Mouse (Mus musculus): ENCODE results near the gene Spryd3. TPM values are rescaled to one million over a fixed set of nuclear protein-coding genes. Genes with fewer than 3 reads are reported as not detected.
"Not testable (repeated sequence)": the region's sequence is repeated elsewhere in the genome, so short reads cannot be mapped to it uniquely, and the experiment has no call there.

Gene Spryd3
- polyA plus RNA-seq, 1 experiment from 2014 or later: 11.1 TPM

DNA sequence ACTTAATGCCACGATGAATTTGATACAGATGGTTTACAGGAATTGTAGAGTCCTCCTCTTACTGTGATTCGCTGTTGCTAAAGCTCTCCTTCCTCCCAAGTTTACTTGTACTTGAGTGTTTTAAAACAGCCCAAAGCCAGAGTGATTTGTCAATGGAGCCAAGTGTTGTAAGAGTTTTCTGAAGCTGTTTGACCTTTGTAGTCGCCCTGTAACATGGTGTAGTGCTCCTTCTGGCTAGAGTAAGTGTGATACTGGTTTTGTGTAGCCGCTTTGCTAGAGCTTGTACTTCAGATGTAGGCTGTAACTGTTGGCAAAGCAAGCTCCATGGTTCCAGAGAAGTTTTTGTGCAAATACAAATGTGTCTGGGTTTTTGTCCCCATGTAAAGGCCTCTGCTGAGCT, 43.8 kb downstream of the Spryd3 start:
- no peak for ATAC-seq (replicated peaks; ENCODE audit: insufficient number of reproducible peaks, low FRiP score, low TSS enrichment)
- 86% methylated on average over 4 of the region's 4 CpGs for WGBS (ENCODE audit: insufficient replicate concordance)

DNA sequence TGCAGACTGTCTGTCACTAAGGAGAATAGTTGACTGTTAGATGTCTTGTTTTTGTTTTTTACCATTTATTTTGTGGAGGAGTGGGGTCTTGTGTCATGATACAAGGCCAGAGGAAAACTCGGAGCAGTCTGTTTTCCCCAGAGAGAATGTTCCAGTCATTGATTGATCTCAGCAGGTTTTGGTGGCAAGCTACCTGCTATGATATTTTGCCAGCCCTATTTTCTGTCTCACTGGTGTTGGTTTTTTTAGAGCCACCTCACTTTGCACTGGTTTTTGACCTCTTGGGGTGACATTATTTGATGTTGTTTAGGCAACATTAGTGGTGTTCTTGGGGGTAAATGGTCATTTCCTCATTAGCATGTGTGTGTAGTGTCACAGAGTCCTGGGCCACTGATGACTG, 44.3 kb downstream of the Spryd3 start:
- H3K9me3 ChIP-seq (replicated peaks; ENCODE audit: control insufficient read depth, low read length): no peaks in the 10 kb centered on the region
- H3K4me3 ChIP-seq (ENCODE audit: low read depth, low read length): no peak overlapping the region
- 0 out of 2 replicates have a peak, but pooled peaks cover 2% of the 10 kb centered on the region for H3K4me1 ChIP-seq (ENCODE audit: control insufficient read depth, insufficient read depth, low read length)
- no peak overlapping the region for H3K27ac ChIP-seq (ENCODE audit: low read depth, low read length)
- ATAC-seq (replicated peaks; ENCODE audit: insufficient number of reproducible peaks, low FRiP score, low TSS enrichment): no peak
- 77% methylated on average over 1 of the region's 1 CpGs for WGBS (ENCODE audit: insufficient replicate concordance)
- no peak overlapping the region for H3K4me2 ChIP-seq
- no peak overlapping the region for H3K9ac ChIP-seq (ENCODE audit: low read depth, low read length)
- peaks cover 80% of the 10 kb centered on the region for H3K36me3 ChIP-seq (ENCODE audit: control insufficient read depth, insufficient read depth, low read length)
- no peaks in the 10 kb centered on the region for H3K27me3 ChIP-seq (ENCODE audit: control insufficient read depth, insufficient read depth, low read length)

More for the DNA sequence above, 43.8 kb downstream of the Spryd3 start:
- Histone ChIP-seq H3K9me3 (replicated peaks; ENCODE audit: control insufficient read depth, low read length) (no peaks in the 10 kb centered on the region), H3K27ac (ENCODE audit: low read depth, low read length) (no peak overlapping the region), H3K4me3 (ENCODE audit: low read depth, low read length) (no peak overlapping the region), H3K36me3 (ENCODE audit: control insufficient read depth, insufficient read depth, low read length) (peaks cover 77% of the 10 kb centered on the region), H3K27me3 (ENCODE audit: control insufficient read depth, insufficient read depth, low read length) (no peaks in the 10 kb centered on the region), H3K9ac (ENCODE audit: low read depth, low read length) (no peak overlapping the region), H3K4me1 (ENCODE audit: control insufficient read depth, insufficient read depth, low read length) (0 out of 2 replicates have a peak, but pooled peaks cover 2% of the 10 kb centered on the region), H3K4me2 (no peak overlapping the region)

DNA sequence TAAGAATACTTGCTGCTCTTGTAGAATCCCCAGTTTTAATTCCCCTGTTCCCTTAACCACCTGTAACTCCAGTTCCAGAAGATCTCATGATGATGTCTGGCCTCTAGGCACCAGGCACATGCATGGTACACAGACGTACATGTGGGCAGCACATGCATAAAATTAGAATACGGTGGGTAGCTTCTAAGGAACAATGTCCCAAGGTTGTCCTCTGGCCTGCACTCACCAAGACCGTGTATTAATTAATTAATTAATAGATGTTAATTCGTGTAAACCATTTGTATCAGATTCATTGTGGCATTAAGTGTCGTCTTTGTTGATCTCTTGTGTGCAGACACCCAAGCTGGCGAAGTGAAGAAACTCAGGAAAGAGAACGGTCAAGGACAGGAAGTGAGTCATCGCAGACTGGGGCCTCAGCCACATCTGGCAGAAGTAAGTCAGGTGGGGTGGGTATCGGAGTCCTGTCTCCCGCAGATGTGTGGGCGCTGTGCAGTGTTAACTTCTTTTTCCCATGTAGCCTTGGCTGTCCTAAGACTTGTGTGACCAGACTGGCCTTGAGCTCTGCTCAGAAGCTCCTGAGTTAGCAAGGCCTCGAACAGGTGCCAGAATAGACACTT, 44.9 kb downstream of the Spryd3 start:
- Histone ChIP-seq H3K9ac (ENCODE audit: low read depth, low read length) (no peak overlapping the region), H3K27ac (ENCODE audit: low read depth, low read length) (no peak overlapping the region), H3K4me2 (no peak overlapping the region), H3K27me3 (ENCODE audit: control insufficient read depth, insufficient read depth, low read length) (no peaks in the 10 kb centered on the region), H3K4me1 (ENCODE audit: control insufficient read depth, insufficient read depth, low read length) (0 out of 2 replicates have a peak, but pooled peaks cover 2% of the 10 kb centered on the region), H3K9me3 (replicated peaks; ENCODE audit: control insufficient read depth, low read length) (no peaks in the 10 kb centered on the region), H3K36me3 (ENCODE audit: control insufficient read depth, insufficient read depth, low read length) (peaks cover 82% of the 10 kb centered on the region), H3K4me3 (ENCODE audit: low read depth, low read length) (no peak overlapping the region)
- WGBS (ENCODE audit: insufficient replicate concordance): 72% methylated on average over 12 of the region's 12 CpGs
- ATAC-seq (replicated peaks; ENCODE audit: insufficient number of reproducible peaks, low FRiP score, low TSS enrichment): no peak

DNA sequence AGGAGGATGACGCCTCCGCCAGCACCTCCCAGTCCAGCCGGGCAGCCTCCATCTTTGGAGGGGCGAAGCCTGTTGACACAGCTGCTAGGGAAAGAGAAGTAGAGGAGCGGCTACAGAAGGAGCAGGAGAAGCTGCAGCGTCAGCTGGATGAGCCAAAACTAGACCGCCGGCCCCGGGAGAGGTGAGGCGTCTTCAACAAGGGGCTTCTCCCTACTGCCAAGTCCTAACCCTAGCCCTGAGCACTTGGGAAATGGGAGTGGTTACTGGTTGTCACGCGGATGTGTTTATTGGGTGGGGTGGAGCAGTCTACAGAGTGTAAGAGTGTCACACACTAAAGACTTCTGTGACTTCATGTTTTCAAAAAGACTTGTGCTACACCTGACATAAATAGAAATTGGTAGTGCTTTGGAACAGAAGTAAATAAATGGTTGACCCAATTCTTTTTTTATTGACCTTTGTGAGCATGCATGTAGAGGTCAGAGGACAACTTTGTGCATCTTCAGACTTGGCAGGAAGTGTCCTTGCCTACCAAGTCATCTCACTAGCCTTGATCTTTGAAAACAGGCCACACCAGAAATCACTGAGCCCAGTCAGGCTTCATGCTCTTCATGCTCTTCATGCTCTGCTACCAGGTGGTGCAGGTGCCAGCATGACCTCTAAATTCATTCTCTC, 46.0 kb downstream of the Spryd3 start:
- no peak overlapping the region for H3K27ac ChIP-seq (ENCODE audit: low read depth, low read length)
- H3K9me3 ChIP-seq (replicated peaks; ENCODE audit: control insufficient read depth, low read length): no peaks in the 10 kb centered on the region
- no peaks in the 10 kb centered on the region for H3K27me3 ChIP-seq (ENCODE audit: control insufficient read depth, insufficient read depth, low read length)
- no peak overlapping the region for H3K4me3 ChIP-seq (ENCODE audit: low read depth, low read length)
- H3K4me1 ChIP-seq (ENCODE audit: control insufficient read depth, insufficient read depth, low read length): 0 out of 2 replicates have a peak, but pooled peaks cover 2% of the 10 kb centered on the region
- 89% methylated on average over 12 of the region's 12 CpGs for WGBS (ENCODE audit: insufficient replicate concordance)
- H3K9ac ChIP-seq (ENCODE audit: low read depth, low read length): no peak overlapping the region
- peaks cover 80% of the 10 kb centered on the region for H3K36me3 ChIP-seq (ENCODE audit: control insufficient read depth, insufficient read depth, low read length)
- ATAC-seq (replicated peaks; ENCODE audit: insufficient number of reproducible peaks, low FRiP score, low TSS enrichment): no peak
- no peak overlapping the region for H3K4me2 ChIP-seq

DNA sequence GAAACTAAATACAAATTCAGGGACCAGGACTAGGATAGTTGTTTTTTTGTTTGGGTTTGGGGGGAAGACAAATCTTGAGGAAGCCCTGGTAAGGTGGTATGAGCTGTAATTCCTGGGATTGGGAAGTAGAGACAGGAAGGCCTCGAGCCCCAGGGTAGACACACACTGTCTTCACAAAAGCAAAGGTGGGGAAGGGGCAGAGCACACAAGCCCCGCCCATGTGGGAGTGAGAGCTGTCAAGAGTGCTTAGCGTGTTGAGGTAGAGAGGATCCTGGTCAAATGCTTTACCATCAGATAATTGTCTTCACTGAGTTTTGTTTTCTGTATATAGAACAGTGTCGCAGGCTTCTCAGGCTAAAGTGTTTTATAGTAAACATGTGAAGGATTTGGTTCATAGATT, 53.0 kb downstream of the Spryd3 start:
- Histone ChIP-seq H3K4me2 (no peak overlapping the region), H3K9me3 (replicated peaks; ENCODE audit: control insufficient read depth, low read length) (no peaks in the 10 kb centered on the region), H3K36me3 (ENCODE audit: control insufficient read depth, insufficient read depth, low read length) (peaks cover 36% of the 10 kb centered on the region), H3K4me1 (ENCODE audit: control insufficient read depth, insufficient read depth, low read length) (no peaks in the 10 kb centered on the region), H3K9ac (ENCODE audit: low read depth, low read length) (no peak overlapping the region), H3K27ac (ENCODE audit: low read depth, low read length) (no peak overlapping the region), H3K4me3 (ENCODE audit: low read depth, low read length) (no peak overlapping the region), H3K27me3 (ENCODE audit: control insufficient read depth, insufficient read depth, low read length) (no peaks in the 10 kb centered on the region)
- ATAC-seq (replicated peaks; ENCODE audit: insufficient number of reproducible peaks, low FRiP score, low TSS enrichment): no peak
- 78% methylated on average over 4 of the region's 4 CpGs for WGBS (ENCODE audit: insufficient replicate concordance)

DNA sequence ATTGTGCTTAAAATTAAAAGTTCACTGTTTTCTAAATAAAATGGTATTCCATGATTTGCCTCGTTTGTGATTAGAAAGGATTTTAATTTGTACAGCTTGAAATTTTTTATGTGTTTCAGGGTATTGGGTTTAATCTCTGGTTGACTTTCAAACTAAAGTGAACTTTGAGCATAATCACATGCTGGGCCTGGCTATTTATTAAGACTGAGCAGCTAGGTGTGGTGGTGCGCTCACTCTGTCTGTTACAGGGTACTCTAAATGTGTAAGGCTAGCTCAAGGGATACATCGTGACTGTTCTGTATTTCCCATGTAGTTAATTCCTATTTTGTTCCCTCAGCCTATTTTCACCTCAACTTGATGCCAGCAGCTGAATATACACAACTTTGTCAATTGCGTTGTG, 53.9 kb downstream of the Spryd3 start:
- Histone ChIP-seq H3K9me3 (replicated peaks; ENCODE audit: control insufficient read depth, low read length) (no peaks in the 10 kb centered on the region), H3K4me3 (ENCODE audit: low read depth, low read length) (no peak overlapping the region), H3K27ac (ENCODE audit: low read depth, low read length) (no peak overlapping the region), H3K4me2 (no peak overlapping the region), H3K4me1 (ENCODE audit: control insufficient read depth, insufficient read depth, low read length) (no peaks in the 10 kb centered on the region), H3K27me3 (ENCODE audit: control insufficient read depth, insufficient read depth, low read length) (no peaks in the 10 kb centered on the region), H3K9ac (ENCODE audit: low read depth, low read length) (no peak overlapping the region), H3K36me3 (ENCODE audit: control insufficient read depth, insufficient read depth, low read length) (peaks cover 30% of the 10 kb centered on the region)
- 87% methylated on average over 4 of the region's 4 CpGs for WGBS (ENCODE audit: insufficient replicate concordance)
- ATAC-seq (replicated peaks; ENCODE audit: insufficient number of reproducible peaks, low FRiP score, low TSS enrichment): no peak

DNA sequence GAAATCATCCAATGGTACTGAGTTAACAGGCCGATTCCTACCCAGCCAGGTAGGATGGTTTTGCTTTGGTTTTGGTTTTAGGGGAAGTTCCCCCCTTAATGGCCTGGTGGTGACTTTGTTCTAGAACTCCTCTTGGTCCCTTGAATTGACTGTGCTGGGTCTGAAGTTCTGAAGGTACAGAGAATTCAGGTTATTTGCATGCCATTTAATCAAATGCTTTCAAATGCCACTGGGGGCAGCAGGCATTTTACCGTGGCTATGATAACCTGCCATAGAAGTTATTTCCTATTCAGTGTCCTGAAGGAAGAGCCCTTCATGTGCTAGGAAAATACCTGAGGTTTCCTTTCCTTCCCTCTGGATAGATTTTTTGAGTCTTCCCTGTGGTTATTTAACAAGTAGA, 55.6 kb downstream of the Spryd3 start:
- no peaks in the 10 kb centered on the region for H3K9me3 ChIP-seq (replicated peaks; ENCODE audit: control insufficient read depth, low read length)
- 68% methylated on average over 2 of the region's 2 CpGs for WGBS (ENCODE audit: insufficient replicate concordance)
- ATAC-seq (replicated peaks; ENCODE audit: insufficient number of reproducible peaks, low FRiP score, low TSS enrichment): no peak
- H3K36me3 ChIP-seq (ENCODE audit: control insufficient read depth, insufficient read depth, low read length): peaks cover 18% of the 10 kb centered on the region
- H3K4me2 ChIP-seq: no peak overlapping the region
- no peak overlapping the region for H3K4me3 ChIP-seq (ENCODE audit: low read depth, low read length)
- no peak overlapping the region for H3K9ac ChIP-seq (ENCODE audit: low read depth, low read length)
- 0 out of 2 replicates have a peak, but pooled peaks cover 2% of the 10 kb centered on the region for H3K4me1 ChIP-seq (ENCODE audit: control insufficient read depth, insufficient read depth, low read length)
- H3K27ac ChIP-seq (ENCODE audit: low read depth, low read length): no peak overlapping the region
- H3K27me3 ChIP-seq (ENCODE audit: control insufficient read depth, insufficient read depth, low read length): no peaks in the 10 kb centered on the region

DNA sequence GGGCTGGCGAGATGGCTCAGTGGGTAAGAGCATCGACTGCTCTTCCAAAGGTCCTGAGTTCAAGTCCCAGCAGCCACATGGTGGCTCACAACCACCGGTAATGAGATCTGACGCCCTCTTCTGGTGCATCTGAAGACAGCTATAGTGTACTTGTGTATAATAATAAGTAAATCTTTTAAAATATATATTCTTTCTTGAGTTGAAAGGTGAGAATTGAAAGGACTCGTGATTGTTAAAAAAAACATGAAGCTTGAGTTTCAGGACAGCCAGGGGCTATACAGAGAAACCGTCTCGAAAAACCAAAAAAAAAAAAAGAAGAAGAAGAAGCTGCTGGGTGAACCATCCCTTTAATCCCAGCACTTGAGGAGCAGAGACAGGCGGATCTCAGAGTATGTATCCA, 56.1 kb downstream of the Spryd3 start:
- H3K36me3 ChIP-seq (ENCODE audit: control insufficient read depth, insufficient read depth, low read length): peaks cover 15% of the 10 kb centered on the region; the same call in 1 of the 2 replicates
- WGBS (ENCODE audit: insufficient replicate concordance): 85% methylated on average over 8 of the region's 8 CpGs
- not testable (repeated sequence) for H3K4me1 ChIP-seq (ENCODE audit: control insufficient read depth, insufficient read depth, low read length); H3K9me3 ChIP-seq (replicated peaks; ENCODE audit: control insufficient read depth, low read length); ATAC-seq (replicated peaks; ENCODE audit: insufficient number of reproducible peaks, low FRiP score, low TSS enrichment); H3K9ac ChIP-seq (ENCODE audit: low read depth, low read length); H3K27ac ChIP-seq (ENCODE audit: low read depth, low read length); H3K4me3 ChIP-seq (ENCODE audit: low read depth, low read length); H3K4me2 ChIP-seq; H3K27me3 ChIP-seq (ENCODE audit: control insufficient read depth, insufficient read depth, low read length)

DNA sequence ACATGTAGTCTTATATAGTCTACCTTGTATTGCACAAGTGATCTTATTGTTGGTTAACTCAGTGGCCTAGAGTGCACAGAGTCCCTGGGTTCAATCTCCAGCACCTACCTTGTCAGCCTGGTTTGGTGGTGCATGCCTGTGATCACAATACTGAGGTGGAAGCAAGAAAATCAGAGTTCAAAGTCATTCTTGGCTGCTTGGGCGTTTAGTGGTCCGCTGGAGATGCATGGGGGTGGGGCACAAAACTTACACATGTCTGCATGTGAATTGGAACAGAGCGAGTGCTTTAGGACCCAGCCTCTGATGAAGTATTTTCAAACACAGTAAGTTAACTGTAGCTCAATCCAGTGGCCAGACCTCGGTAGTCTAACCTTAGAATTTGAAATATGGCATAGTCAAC, 56.8 kb downstream of the Spryd3 start:
- no peaks in the 10 kb centered on the region for H3K27me3 ChIP-seq (ENCODE audit: control insufficient read depth, insufficient read depth, low read length)
- H3K36me3 ChIP-seq (ENCODE audit: control insufficient read depth, insufficient read depth, low read length): peaks cover 10% of the 10 kb centered on the region; the same call in 1 of the 2 replicates
- H3K4me1 ChIP-seq (ENCODE audit: control insufficient read depth, insufficient read depth, low read length): peaks cover 6% of the 10 kb centered on the region; the same call in 1 of the 2 replicates
- no peak overlapping the region for H3K4me2 ChIP-seq
- no peak overlapping the region for H3K9ac ChIP-seq (ENCODE audit: low read depth, low read length)
- no peak overlapping the region for H3K4me3 ChIP-seq (ENCODE audit: low read depth, low read length)
- 78% methylated on average over 4 of the region's 4 CpGs for WGBS (ENCODE audit: insufficient replicate concordance)
- no peak overlapping the region for H3K27ac ChIP-seq (ENCODE audit: low read depth, low read length)
- no peak for ATAC-seq (replicated peaks; ENCODE audit: insufficient number of reproducible peaks, low FRiP score, low TSS enrichment)
- H3K9me3 ChIP-seq (replicated peaks; ENCODE audit: control insufficient read depth, low read length): no peaks in the 10 kb centered on the region

All from heart, embryonic 11.5 days (tissue).